Mouse (Mus musculus) heart, postnatal 4 days (tissue): ENCODE measurements around the gene Fam234b. TPM values are rescaled to one million over a fixed set of nuclear protein-coding genes. Genes with fewer than 3 reads are reported as not detected.

Experiments used
- DNase-seq: peaks from one replicate; pipeline ENCODE4 v3.0.0; 2021
- total RNA-seq, 2 experiments: library from RNA; stranded (reverse); gene quantifications; 2 replicates each; pipeline ENCODE4 v1.2.3; 2021

Gene Fam234b
- total RNA-seq, 2 experiments from 2014 or later, result 7.2 to 8.0 TPM

- no peak for DNase-seq
These were observed 74.0 kb downstream of the Fam234b start for GRCm38 (mm10) chr6:135271761-135272160.

GRCm38 (mm10) chr6:135273066-135273465, 75.3 kb downstream of the Fam234b start:
- DNase-seq, result no peak

- DNase-seq, result no peak
These were observed 77.5 kb downstream of the Fam234b start for GRCm38 (mm10) chr6:135275231-135275630.

- no peak for DNase-seq
These were observed 78.9 kb downstream of the Fam234b start for GRCm38 (mm10) chr6:135276474-135277295.

DNA sequence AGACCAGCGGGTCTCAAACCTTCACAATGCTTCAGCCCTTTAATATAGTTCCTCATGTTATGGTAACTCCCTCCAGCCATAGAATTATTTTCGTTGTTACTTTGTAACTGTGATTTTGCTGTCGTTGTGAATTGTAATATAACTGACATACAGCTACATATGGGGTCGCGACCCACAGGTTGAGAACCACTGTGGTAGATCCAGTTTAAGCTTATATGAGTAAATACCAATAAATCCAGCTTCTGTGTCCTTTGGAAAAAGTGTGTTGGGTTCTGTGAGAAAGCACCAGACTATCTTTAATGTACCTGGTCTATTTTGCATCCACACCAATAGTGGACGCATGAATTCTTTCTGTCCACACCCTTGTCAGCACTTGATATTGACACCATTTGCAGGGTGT, 80.5 kb downstream of the Fam234b start:
- DNase-seq, result no peak

DNA sequence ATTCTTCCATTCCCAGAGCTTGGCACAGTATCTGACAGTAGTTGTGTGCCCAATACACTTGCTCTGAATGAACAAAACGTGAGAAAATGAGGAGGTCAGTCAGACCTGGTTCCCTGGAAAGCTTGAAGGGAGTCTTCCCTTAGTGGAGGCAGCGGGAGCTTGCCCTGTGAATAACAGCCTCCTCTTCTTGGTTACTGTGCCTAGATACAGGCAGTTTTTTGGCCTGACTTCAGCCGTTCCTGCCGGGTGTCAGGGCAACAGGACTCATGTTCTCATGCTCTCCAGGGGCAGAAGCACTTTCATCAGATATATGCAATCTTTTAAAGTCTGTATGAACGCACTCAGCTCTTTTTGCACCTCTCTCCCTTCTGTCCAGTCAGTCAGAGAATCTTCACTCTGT, 81.5 kb downstream of the Fam234b start:
- DNase-seq, result no peak

GRCm38 (mm10) chr6:135279856-135280255, 82.1 kb downstream of the Fam234b start:
- DNase-seq, result no peak

- DNase-seq, result no peak
These were observed 94.6 kb downstream of the Fam234b start for GRCm38 (mm10) chr6:135292391-135292790.

- no peak for DNase-seq
These were observed 96.4 kb downstream of the Fam234b start for GRCm38 (mm10) chr6:135294150-135294549.

Other genes with a start within 250 kb of the Fam234b start
- gene Apold1, start 216.3 kb upstream of the Fam234b start, total RNA-seq, result 10 to 100 TPM; 29.5 to 36.8 TPM
- gene Ddx47, start 186.4 kb upstream of the Fam234b start, total RNA-seq, result 10 to 100 TPM; 42.2 to 44.1 TPM
- 1 to 10 TPM; 3.7 to 4.0 TPM for gene Gprc5a, start 132.3 kb upstream of the Fam234b start, total RNA-seq
- under 1 TPM in 1 of 2 experiments, not detected in 1; 0.26 TPM for gene Gprc5d, start 79.7 kb upstream of the Fam234b start, total RNA-seq
- 10 to 100 TPM; 45.0 to 59.6 TPM for gene Hebp1, start within 50 bp of the Fam234b start, total RNA-seq
- under 1 TPM; 0.81 to 0.88 TPM for gene Gsg1, start 56.4 kb downstream of the Fam234b start, total RNA-seq
- gene Pbp2, start 112.4 kb downstream of the Fam234b start, total RNA-seq, result not detected
- gene Emp1, start 164.6 kb downstream of the Fam234b start, total RNA-seq, result 100 to 1,000 TPM; 233 to 234 TPM